Mouse (Mus musculus) neural tube, embryonic 11.5 days (tissue): ENCODE data around the gene Otp. TPM values are rescaled to one million over a fixed set of nuclear protein-coding genes. Genes with fewer than 3 reads are reported as not detected.

Experiments used
- ATAC-seq: fragments of 200-750 bp; cut with Nextera tagmentation; 2 replicates; pipeline ENCODE4 v1.8.0; 2017; ENCODE audit warnings: moderate number of reproducible peaks, mild to moderate bottlenecking, moderate TSS enrichment, moderate library complexity; ENCODE audit not compliant: insufficient read depth, low FRiP score, low TSS enrichment
- DNase-seq: peaks from one replicate; pipeline ENCODE4 v3.0.0-alpha.2; 2015; ENCODE audit warnings: low spot score
- H3K27ac ChIP-seq: fragments of 300-500 bp; sonication (generic); 2 replicates; pipeline ENCODE4 v1.5.1; 2014; ENCODE audit warnings: low read depth, mild to moderate bottlenecking, low read length
- H3K27me3 ChIP-seq: fragments of 300-500 bp; sonication (generic); 2 replicates; pipeline ENCODE4 v1.6.1; 2014; ENCODE audit warnings: mild to moderate bottlenecking, low read length, mixed read lengths; ENCODE audit not compliant: control insufficient read depth, insufficient read depth
- H3K36me3 ChIP-seq: fragments of 300-500 bp; sonication (generic); 2 replicates; pipeline ENCODE4 v1.6.1; 2014; ENCODE audit warnings: mild to moderate bottlenecking, low read length, moderate library complexity, mixed read lengths; ENCODE audit not compliant: control insufficient read depth, insufficient read depth
- H3K4me1 ChIP-seq: fragments of 300-500 bp; sonication (generic); 2 replicates; pipeline ENCODE4 v1.6.1; 2014; ENCODE audit warnings: low read length, mixed read lengths; ENCODE audit not compliant: control insufficient read depth, insufficient read depth
- H3K4me2 ChIP-seq: fragments of 300-500 bp; sonication (generic); 2 replicates; pipeline ENCODE4 v1.6.1; 2014; ENCODE audit warnings: low read depth, mild to moderate bottlenecking, moderate library complexity
- H3K4me3 ChIP-seq: fragments of 300-500 bp; sonication (generic); 2 replicates; pipeline ENCODE4 v1.5.1; 2014; ENCODE audit warnings: low read depth, low read length
- H3K9ac ChIP-seq: fragments of 300-500 bp; sonication (generic); 2 replicates; pipeline ENCODE4 v1.6.1; 2014; ENCODE audit warnings: mild to moderate bottlenecking, low read length
- H3K9me3 ChIP-seq: fragments of 300-500 bp; sonication (generic); 2 replicates; pipeline ENCODE4 v1.6.1; 2016; ENCODE audit warnings: low read length; ENCODE audit not compliant: control insufficient read depth
- WGBS: fragments of 180-500 bp; shearing (Covaris S2); extraction: QIAGEN DNeasy Blood & Tissue Kit; methylation state at CpG from one replicate; pipeline ENCODE4 v1.1.7; 2014; 5-methylcytosine and 5-hydroxymethylcytosine counted together
- polyA plus RNA-seq: library from polyadenylated mRNA; unstranded; fragments of >200 nt; fragmentation: Nextera tagmentation; extraction: Ambion mirVana; gene quantifications from 2 replicates; pipeline ENCODE4 v1.2.1, GENCODE M21; 2014

Otp gene
- polyA plus RNA-seq, 1 experiment from 2014 or later, result 8.1 TPM

- Histone ChIP-seq H3K9ac (peak overlapping the region; percentile 32), H3K27me3 (peaks cover 87% of the 10 kb centered on the region), H3K27ac (no peak overlapping the region; the same call in 1 of the 2 replicates), H3K36me3 (no peaks in the 10 kb centered on the region), H3K4me3 (peak overlapping the region; percentile 24), H3K9me3 (no peaks in the 10 kb centered on the region), H3K4me1 (no peaks in the 10 kb centered on the region), H3K4me2 (no peak overlapping the region)
- ATAC-seq (no peak), DNase-seq (peak; percentile 53)
- WGBS, result 1% methylated on average over 27 of the region's 27 CpGs
Measured at GRCm38 (mm10) chr13:94877211-94877590, 1.8 kb downstream of the Otp start.

DNA sequence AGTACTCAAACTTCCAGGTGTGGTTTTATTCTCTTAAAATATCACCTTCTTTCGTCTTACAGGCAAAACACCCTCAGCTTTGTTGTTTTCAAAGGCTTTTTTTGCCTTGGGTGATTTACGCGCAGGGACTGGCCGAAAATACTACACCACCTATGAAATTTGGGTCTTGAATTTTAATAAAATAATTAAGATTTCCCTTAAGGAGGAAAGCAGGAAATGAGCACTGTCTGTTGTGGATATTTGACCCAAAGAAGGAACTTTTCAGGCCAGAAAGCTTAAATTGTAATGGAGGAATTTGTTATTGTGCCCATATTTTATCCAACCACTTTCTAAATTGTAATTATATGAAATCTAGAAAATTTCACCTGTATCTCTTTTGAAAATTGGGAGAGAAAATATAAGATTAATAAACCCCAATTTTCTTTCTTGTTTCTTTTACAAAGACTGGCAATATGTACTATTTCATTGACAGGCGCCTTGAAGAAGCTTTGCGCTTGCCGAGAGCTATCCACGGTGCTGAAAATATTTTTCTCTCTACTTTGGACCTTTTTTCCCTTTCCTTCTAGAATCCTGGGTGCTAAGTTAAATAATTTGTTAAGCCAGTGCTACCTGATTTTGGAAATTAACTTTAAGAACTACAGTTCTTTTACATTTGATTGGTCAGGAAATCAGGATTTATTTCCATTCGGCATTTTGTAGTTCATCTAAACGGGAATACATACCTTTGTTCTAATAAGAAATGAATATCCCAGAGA lies 2.8 kb downstream of the Otp start:
- Histone ChIP-seq H3K4me2 (no peak overlapping the region), H3K9ac (no peak overlapping the region), H3K4me1 (peaks cover 3% of the 10 kb centered on the region), H3K36me3 (no peaks in the 10 kb centered on the region), H3K4me3 (0 out of 2 replicates have a peak overlapping the region, but pooled peaks have one; percentile 24), H3K27me3 (peaks cover 87% of the 10 kb centered on the region), H3K27ac (no peak overlapping the region), H3K9me3 (no peaks in the 10 kb centered on the region)
- ATAC-seq (no peak), DNase-seq (no peak)
- 9% methylated on average over 10 of the region's 10 CpGs for WGBS

DNA sequence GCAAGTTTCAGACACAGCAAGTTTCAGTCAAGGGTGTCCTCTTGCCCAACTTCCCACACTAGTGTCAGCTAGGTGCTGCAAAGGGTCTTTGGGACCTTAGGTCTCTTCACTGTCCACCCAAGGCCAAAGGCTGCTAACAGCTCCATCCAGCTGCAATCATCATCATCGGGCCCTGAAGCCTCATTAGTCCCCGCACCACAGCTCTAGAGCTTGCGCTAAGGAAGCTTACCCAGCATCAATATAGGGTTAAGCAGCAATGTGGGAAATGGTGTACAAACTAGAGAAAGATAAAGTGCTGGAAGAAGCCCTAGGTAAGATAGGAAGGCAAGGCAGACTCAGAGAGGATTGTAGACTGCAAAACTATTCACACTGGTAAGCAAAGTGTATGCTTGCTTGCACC lies 5.8 kb downstream of the Otp start:
- no peak for ATAC-seq
- no peak overlapping the region for H3K4me3 ChIP-seq

GRCm38 (mm10) chr13:94882221-94882620 lies 6.8 kb downstream of the Otp start:
- Histone ChIP-seq H3K9ac (no peak overlapping the region), H3K4me2 (no peak overlapping the region; the same call in 1 of the 2 replicates), H3K4me1 (peaks cover 12% of the 10 kb centered on the region), H3K27ac (no peak overlapping the region), H3K27me3 (peaks cover 88% of the 10 kb centered on the region), H3K4me3 (peak overlapping the region; percentile 38; the same call in 1 of the 2 replicates), H3K36me3 (no peaks in the 10 kb centered on the region), H3K9me3 (no peaks in the 10 kb centered on the region)
- DNase-seq (no peak), ATAC-seq (no peak)
- WGBS, result 2% methylated on average over 10 of the region's 10 CpGs

More for the DNA sequence above, 5.8 kb downstream of the Otp start:
- H3K4me1 ChIP-seq, result peaks cover 12% of the 10 kb centered on the region
- 1% methylated on average over 3 of the region's 3 CpGs for WGBS
- H3K9me3 ChIP-seq, result no peaks in the 10 kb centered on the region
- no peak overlapping the region for H3K9ac ChIP-seq
- H3K27ac ChIP-seq, result no peak overlapping the region
- no peak for DNase-seq
- peaks cover 88% of the 10 kb centered on the region for H3K27me3 ChIP-seq
- H3K4me2 ChIP-seq, result no peak overlapping the region
- no peaks in the 10 kb centered on the region for H3K36me3 ChIP-seq

GRCm38 (mm10) chr13:94882711-94883145 lies 7.3 kb downstream of the Otp start:
- ATAC-seq, result peak; percentile 49
- Histone ChIP-seq H3K27ac (0 out of 2 replicates have a peak overlapping the region, but pooled peaks have one; percentile 44), H3K4me3 (peak overlapping the region; percentile 38), H3K4me1 (peaks cover 12% of the 10 kb centered on the region), H3K36me3 (no peaks in the 10 kb centered on the region), H3K4me2 (peak overlapping the region; percentile 63), H3K27me3 (peaks cover 87% of the 10 kb centered on the region), H3K9ac (peak overlapping the region; percentile 32), H3K9me3 (no peaks in the 10 kb centered on the region)
- DNase-seq, result no peak
- under 1% methylated on average over 37 of the region's 37 CpGs for WGBS

GRCm38 (mm10) chr13:94883163-94883965 lies 8.0 kb downstream of the Otp start:
- Histone ChIP-seq H3K27ac (0 out of 2 replicates have a peak overlapping the region, but pooled peaks have one; percentile 44), H3K4me1 (peaks cover 12% of the 10 kb centered on the region), H3K9ac (peak overlapping the region; percentile 32), H3K27me3 (peaks cover 87% of the 10 kb centered on the region), H3K9me3 (no peaks in the 10 kb centered on the region), H3K36me3 (no peaks in the 10 kb centered on the region), H3K4me3 (peak overlapping the region; percentile 38), H3K4me2 (peak overlapping the region; percentile 63)
- DNase-seq (peak; percentile 70), ATAC-seq (peak; percentile 60)
- WGBS, result under 1% methylated on average over 63 of the region's 95 CpGs

DNA sequence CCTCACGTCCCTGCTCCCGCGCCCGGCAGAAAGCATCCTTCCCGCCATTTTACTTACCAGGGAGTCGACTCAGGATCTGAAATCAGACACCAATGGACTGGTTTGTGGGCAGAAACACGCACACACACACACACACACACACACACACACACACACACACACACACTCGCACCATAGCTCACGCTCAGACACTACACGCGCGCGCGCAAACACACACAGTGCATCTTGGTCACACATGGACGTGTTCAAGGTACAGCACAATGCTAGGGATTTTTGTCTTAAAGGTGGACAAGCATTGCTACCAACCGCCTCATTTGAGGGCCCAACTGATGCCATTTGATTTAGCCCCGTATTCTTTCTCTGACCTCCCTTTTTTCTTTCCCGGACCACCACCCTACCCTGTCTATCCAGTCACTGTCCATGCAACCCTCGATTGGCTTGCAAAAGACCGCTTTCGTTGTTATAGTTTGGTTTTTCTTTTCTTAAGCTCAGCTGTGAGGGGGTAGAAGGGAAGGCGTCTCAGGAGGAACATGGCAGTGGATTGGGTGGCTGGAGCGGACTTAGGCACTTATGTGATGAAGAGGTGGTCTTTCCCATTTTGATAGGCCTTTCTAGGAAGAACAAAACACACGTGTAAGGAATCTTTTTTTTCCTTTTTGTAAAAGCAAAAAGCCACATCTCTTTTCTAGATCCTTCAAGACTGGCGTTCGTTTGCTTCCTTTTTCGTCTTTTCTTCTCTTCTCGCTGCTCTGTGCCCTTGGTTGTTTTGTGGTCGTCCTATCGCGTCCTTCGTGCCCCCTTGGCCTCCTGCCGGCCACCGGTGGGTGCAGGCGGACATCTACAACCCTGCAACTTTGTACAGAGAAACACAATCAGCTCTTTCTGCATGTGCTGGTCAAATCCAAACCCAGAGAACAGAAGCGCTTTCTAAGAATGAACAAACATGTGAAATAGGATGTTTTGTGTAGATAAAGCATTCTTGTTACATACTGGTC lies 8.9 kb downstream of the Otp start:
- peaks cover 12% of the 10 kb centered on the region for H3K4me1 ChIP-seq
- H3K27ac ChIP-seq, result 0 out of 2 replicates have a peak overlapping the region, but pooled peaks have one; percentile 39
- H3K36me3 ChIP-seq, result no peaks in the 10 kb centered on the region
- peak overlapping the region; percentile 63 for H3K4me2 ChIP-seq
- DNase-seq (no peak), ATAC-seq (no peak)
- H3K4me3 ChIP-seq, result peak overlapping the region; percentile 38
- 1% methylated on average over 36 of the region's 36 CpGs for WGBS
- peaks cover 91% of the 10 kb centered on the region for H3K27me3 ChIP-seq
- H3K9ac ChIP-seq, result no peak overlapping the region
- H3K9me3 ChIP-seq, result no peaks in the 10 kb centered on the region
